Mouse (Mus musculus): ENCODE results near the gene Ezr. TPM values are rescaled to one million over a fixed set of nuclear protein-coding genes. Genes with fewer than 3 reads are reported as not detected.

The Ezr gene
- polyA plus RNA-seq, 2 experiments = 39.2 to 71.3 TPM

DNA sequence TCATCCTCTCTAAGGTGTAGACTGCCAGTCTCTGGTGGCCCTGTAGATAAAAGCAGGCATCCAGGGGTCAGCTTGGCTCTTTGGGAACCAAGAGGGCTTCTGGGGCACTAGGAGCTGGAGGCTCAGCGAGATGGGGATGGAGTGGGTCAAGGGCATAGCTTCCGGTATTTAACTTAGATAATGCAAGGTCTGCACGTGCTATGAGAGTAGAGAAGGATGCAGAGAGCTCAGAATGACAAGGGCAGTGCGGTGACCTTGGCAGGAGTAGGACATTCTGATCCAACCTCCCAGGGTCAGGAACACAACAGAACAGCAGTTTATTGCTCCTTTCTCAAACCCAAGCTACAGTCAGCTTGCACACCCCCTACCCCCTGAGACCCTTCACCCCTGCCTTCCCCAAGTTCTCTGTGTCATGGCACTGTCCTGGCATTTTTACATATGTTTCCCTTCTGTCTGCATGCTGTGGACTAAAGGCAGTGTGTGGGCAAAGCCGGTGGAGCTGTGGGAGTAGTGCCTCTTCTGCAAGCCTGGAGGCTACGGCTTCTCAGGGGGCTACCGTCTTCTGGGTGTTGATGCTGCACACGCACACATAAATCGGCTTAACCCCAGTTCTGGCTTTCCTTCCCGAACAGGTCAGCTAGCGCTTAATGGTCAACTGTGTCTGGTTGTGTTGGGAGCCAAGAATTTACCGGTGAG, 47.7 kb downstream of the Ezr start:
- DNase-seq (ENCODE audit: low spot score) = no peak
- peaks cover 11% of the 10 kb centered on the region for H3K36me3 ChIP-seq (ENCODE audit: control insufficient read depth, insufficient read depth, low read length)
- 90% methylated on average over 12 of the region's 12 CpGs for whole genome bisulfite sequencing
- H3K27ac ChIP-seq (replicated peaks; ENCODE audit: low read depth, low read length) = no peak overlapping the region
- H3K4me2 ChIP-seq (replicated peaks; ENCODE audit: low read depth, low read length, severe bottlenecking) = no peak overlapping the region
- H3K9me3 ChIP-seq (ENCODE audit: control insufficient read depth, low read length) = no peaks in the 10 kb centered on the region
- H3K4me1 ChIP-seq (ENCODE audit: control insufficient read depth, insufficient read depth, low read length) = peaks cover 5% of the 10 kb centered on the region; the same call in 1 of the 2 replicates
- no peak for ATAC-seq (ENCODE audit: low FRiP score, low read depth)
- no peak overlapping the region for H3K4me3 ChIP-seq (replicated peaks; ENCODE audit: low read length)
- no peak overlapping the region for H3K9ac ChIP-seq (ENCODE audit: low read depth, low read length, severe bottlenecking)
- no peaks in the 10 kb centered on the region for H3K27me3 ChIP-seq (ENCODE audit: control insufficient read depth, insufficient read depth, low read length)
- no peak for TF ChIP-seq POLR2A (IDR thresholded peaks at IDR 0.05; ENCODE audit: borderline replicate concordance, extremely low read depth, insufficient read depth, insufficient read length)

GRCm38 (mm10) chr17:6733322-6733875, 49.2 kb downstream of the Ezr start:
- Histone ChIP-seq H3K36me3 (ENCODE audit: control insufficient read depth, insufficient read depth, low read length) (no peaks in the 10 kb centered on the region), H3K4me1 (ENCODE audit: control insufficient read depth, insufficient read depth, low read length) (peaks cover 5% of the 10 kb centered on the region; the same call in 1 of the 2 replicates), H3K9ac (ENCODE audit: low read depth, low read length, severe bottlenecking) (no peak overlapping the region), H3K4me2 (replicated peaks; ENCODE audit: low read depth, low read length, severe bottlenecking) (no peak overlapping the region), H3K9me3 (ENCODE audit: control insufficient read depth, low read length) (no peaks in the 10 kb centered on the region), H3K4me3 (replicated peaks; ENCODE audit: low read length) (no peak overlapping the region), H3K27me3 (ENCODE audit: control insufficient read depth, insufficient read depth, low read length) (no peaks in the 10 kb centered on the region), H3K27ac (replicated peaks; ENCODE audit: low read depth, low read length) (no peak overlapping the region)
- WGBS = 82% methylated on average over 10 of the region's 10 CpGs
- DNase-seq (ENCODE audit: low spot score) (no peak), ATAC-seq (ENCODE audit: low FRiP score, low read depth) (no peak)
- no peak for TF ChIP-seq POLR2A (IDR thresholded peaks at IDR 0.05; ENCODE audit: borderline replicate concordance, extremely low read depth, insufficient read depth, insufficient read length)

DNA sequence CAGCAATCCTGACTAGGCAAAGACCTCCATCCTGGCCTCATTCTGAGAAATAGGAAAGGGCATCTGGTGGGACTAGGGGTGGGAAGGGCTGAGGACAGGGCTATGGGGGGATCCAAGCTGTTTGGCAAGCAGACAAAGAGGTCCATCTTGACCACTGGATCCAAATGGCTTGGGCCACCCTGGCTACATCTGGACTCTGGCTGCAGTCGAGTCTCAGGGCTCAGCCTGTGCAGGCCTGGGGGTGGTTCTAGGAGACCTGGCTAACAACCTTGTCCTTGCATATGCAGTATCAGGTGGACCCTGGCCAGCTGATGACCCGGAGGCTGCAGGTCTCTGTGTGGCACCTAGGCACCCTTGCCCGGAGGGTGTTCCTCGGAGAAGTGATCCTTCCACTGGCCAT, 49.9 kb downstream of the Ezr start:
- no peak for TF ChIP-seq POLR2A (IDR thresholded peaks at IDR 0.05; ENCODE audit: borderline replicate concordance, extremely low read depth, insufficient read depth, insufficient read length)
- no peak for ATAC-seq (ENCODE audit: low FRiP score, low read depth)
- Histone ChIP-seq H3K4me1 (ENCODE audit: control insufficient read depth, insufficient read depth, low read length) (peaks cover 5% of the 10 kb centered on the region; the same call in 1 of the 2 replicates), H3K9ac (ENCODE audit: low read depth, low read length, severe bottlenecking) (no peak overlapping the region), H3K9me3 (ENCODE audit: control insufficient read depth, low read length) (no peaks in the 10 kb centered on the region), H3K27me3 (ENCODE audit: control insufficient read depth, insufficient read depth, low read length) (no peaks in the 10 kb centered on the region), H3K36me3 (ENCODE audit: control insufficient read depth, insufficient read depth, low read length) (no peaks in the 10 kb centered on the region), H3K4me2 (replicated peaks; ENCODE audit: low read depth, low read length, severe bottlenecking) (no peak overlapping the region), H3K27ac (replicated peaks; ENCODE audit: low read depth, low read length) (no peak overlapping the region), H3K4me3 (replicated peaks; ENCODE audit: low read length) (no peak overlapping the region)
- WGBS = 89% methylated on average over 4 of the region's 4 CpGs
- no peak for DNase-seq (ENCODE audit: low spot score)

DNA sequence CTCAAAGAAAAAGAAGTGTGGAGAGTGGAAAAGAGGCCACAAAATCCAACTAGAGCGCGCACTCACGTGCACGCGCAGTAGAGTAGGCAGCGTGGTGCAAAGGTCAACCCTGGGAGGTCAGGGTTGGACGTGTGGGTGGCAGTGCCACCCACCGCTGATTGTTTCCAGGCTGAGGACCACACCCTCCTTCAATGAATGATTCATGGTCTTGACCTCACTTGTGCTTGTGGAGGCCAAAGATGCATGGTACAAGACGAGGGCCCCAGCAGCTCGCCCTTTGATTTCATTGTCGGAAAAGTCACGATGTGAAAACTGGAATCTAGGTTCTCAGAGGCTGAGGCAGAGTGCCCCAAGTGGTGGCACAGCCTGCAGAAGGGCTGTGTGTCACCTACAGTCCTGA, 51.0 kb downstream of the Ezr start:
- Histone ChIP-seq H3K9me3 (ENCODE audit: control insufficient read depth, low read length) (no peaks in the 10 kb centered on the region), H3K27me3 (ENCODE audit: control insufficient read depth, insufficient read depth, low read length) (no peaks in the 10 kb centered on the region), H3K36me3 (ENCODE audit: control insufficient read depth, insufficient read depth, low read length) (no peaks in the 10 kb centered on the region), H3K9ac (ENCODE audit: low read depth, low read length, severe bottlenecking) (no peak overlapping the region), H3K4me3 (replicated peaks; ENCODE audit: low read length) (no peak overlapping the region), H3K4me1 (ENCODE audit: control insufficient read depth, insufficient read depth, low read length) (peaks cover 5% of the 10 kb centered on the region; the same call in 1 of the 2 replicates), H3K4me2 (replicated peaks; ENCODE audit: low read depth, low read length, severe bottlenecking) (no peak overlapping the region), H3K27ac (replicated peaks; ENCODE audit: low read depth, low read length) (no peak overlapping the region)
- TF ChIP-seq POLR2A (IDR thresholded peaks at IDR 0.05; ENCODE audit: borderline replicate concordance, extremely low read depth, insufficient read depth, insufficient read length) = no peak
- ATAC-seq (ENCODE audit: low FRiP score, low read depth) (no peak), DNase-seq (ENCODE audit: low spot score) (no peak)
- 88% methylated on average over 12 of the region's 12 CpGs for WGBS

DNA sequence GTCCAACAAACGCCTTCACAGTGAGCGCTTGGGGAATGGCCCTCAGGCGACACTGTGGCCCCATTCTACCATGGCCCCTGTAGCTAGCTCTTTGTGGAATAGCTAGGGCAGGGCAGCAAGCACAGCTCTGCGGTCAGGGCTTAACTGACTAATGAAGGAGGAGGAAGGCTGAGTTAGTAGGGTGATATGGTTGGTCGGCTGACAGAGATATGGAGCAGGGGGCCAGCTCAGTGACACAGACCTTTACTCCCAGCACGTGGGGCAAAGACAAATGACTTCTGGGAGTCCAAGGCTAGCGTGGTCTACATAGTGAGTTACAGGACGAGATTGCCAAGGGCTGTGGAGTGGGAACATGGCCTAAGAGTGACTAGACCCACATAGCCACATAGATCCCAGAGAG, 51.5 kb downstream of the Ezr start:
- no peak overlapping the region for H3K27ac ChIP-seq (replicated peaks; ENCODE audit: low read depth, low read length)
- H3K9me3 ChIP-seq (ENCODE audit: control insufficient read depth, low read length) = no peaks in the 10 kb centered on the region
- no peaks in the 10 kb centered on the region for H3K36me3 ChIP-seq (ENCODE audit: control insufficient read depth, insufficient read depth, low read length)
- no peak for ATAC-seq (ENCODE audit: low FRiP score, low read depth)
- no peak for DNase-seq (ENCODE audit: low spot score)
- H3K4me2 ChIP-seq (replicated peaks; ENCODE audit: low read depth, low read length, severe bottlenecking) = no peak overlapping the region
- H3K4me3 ChIP-seq (replicated peaks; ENCODE audit: low read length) = no peak overlapping the region
- 79% methylated on average over 8 of the region's 8 CpGs for WGBS
- no peaks in the 10 kb centered on the region for H3K27me3 ChIP-seq (ENCODE audit: control insufficient read depth, insufficient read depth, low read length)
- TF ChIP-seq POLR2A (IDR thresholded peaks at IDR 0.05; ENCODE audit: borderline replicate concordance, extremely low read depth, insufficient read depth, insufficient read length) = no peak
- no peak overlapping the region for H3K9ac ChIP-seq (ENCODE audit: low read depth, low read length, severe bottlenecking)
- no peaks in the 10 kb centered on the region; the same call in 1 of the 2 replicates for H3K4me1 ChIP-seq (ENCODE audit: control insufficient read depth, insufficient read depth, low read length)

All from limb, embryonic 14.5 days (tissue).